Mouse (Mus musculus) limb, embryonic 14.5 days (tissue): ENCODE measurements around the gene Snrk. TPM values are rescaled to one million over a fixed set of nuclear protein-coding genes. Genes with fewer than 3 reads are reported as not detected.

Source experiments
- ATAC-seq: fragments of 200-750 bp; cut with Nextera tagmentation; 2 replicates; pipeline ENCODE4 v1.8.0; 2017; ENCODE audit warnings: low read depth, moderate number of reproducible peaks, moderate TSS enrichment; ENCODE audit not compliant: low FRiP score
- DNase-seq: peaks from one replicate; pipeline ENCODE4 v3.0.0-alpha.2; 2015; ENCODE audit warnings: low spot score
- H3K27ac ChIP-seq: fragments of 300-500 bp; sonication (generic); replicated peaks from 2 replicates; pipeline ENCODE4 v1.5.1; 2014; ENCODE audit warnings: low read depth, mild to moderate bottlenecking, low read length, moderate library complexity, mixed read lengths
- H3K27me3 ChIP-seq: fragments of 300-500 bp; sonication (generic); 2 replicates; pipeline ENCODE4 v1.6.1; 2014; ENCODE audit warnings: low read length, mixed read lengths; ENCODE audit not compliant: control insufficient read depth, insufficient read depth
- H3K36me3 ChIP-seq: fragments of 300-500 bp; sonication (generic); 2 replicates; pipeline ENCODE4 v1.6.1; 2014; ENCODE audit warnings: mild to moderate bottlenecking, low read length, moderate library complexity, mixed read lengths; ENCODE audit not compliant: control insufficient read depth, insufficient read depth
- H3K4me1 ChIP-seq: fragments of 300-500 bp; sonication (generic); 2 replicates; pipeline ENCODE4 v1.6.1; 2014; ENCODE audit warnings: antibody characterized with exemption, low read length, mixed read lengths; ENCODE audit not compliant: control insufficient read depth, insufficient read depth
- H3K4me2 ChIP-seq: fragments of 300-500 bp; sonication (generic); replicated peaks from 2 replicates; pipeline ENCODE4 v1.6.1; 2014; ENCODE audit warnings: low read depth, mild to moderate bottlenecking, low read length, moderate library complexity; ENCODE audit not compliant: severe bottlenecking
- H3K4me3 ChIP-seq: fragments of 300-500 bp; sonication (generic); replicated peaks from 2 replicates; pipeline ENCODE4 v1.5.1; 2014; ENCODE audit warnings: low read length
- H3K9ac ChIP-seq: fragments of 300-500 bp; sonication (generic); 2 replicates; pipeline ENCODE4 v1.6.1; 2014; ENCODE audit warnings: mild to moderate bottlenecking, low read depth, low read length, moderate library complexity; ENCODE audit not compliant: severe bottlenecking
- H3K9me3 ChIP-seq: fragments of 300-500 bp; sonication (generic); 2 replicates; pipeline ENCODE4 v1.6.1; 2016; ENCODE audit warnings: low read length; ENCODE audit not compliant: control insufficient read depth
- POLR2A ChIP-seq: fragments of 200-500 bp; IDR thresholded peaks from 2 replicates; pipeline ENCODE4 v1.8.0; 2012; ENCODE audit warnings: inconsistent platforms, mild to moderate bottlenecking, moderate library complexity, borderline replicate concordance; ENCODE audit not compliant: insufficient read depth, insufficient read length; ENCODE audit errors: extremely low read depth
- WGBS: fragments of 180-500 bp; shearing (Covaris S2); extraction: QIAGEN DNeasy Blood & Tissue Kit; methylation state at CpG from one replicate; pipeline ENCODE4 v1.1.7; 2014; 5-methylcytosine and 5-hydroxymethylcytosine counted together
- polyA plus RNA-seq, 2 experiments: library from polyadenylated mRNA; depleted of rRNA in 1 of 2; stranded (reverse) in 1 of 2; unstranded in 1 of 2; fragments of >200 nt; fragmentation: Nextera tagmentation in 1 of 2; extraction: Ambion mirVana in 1 of 2; gene quantifications; 2 replicates each; pipeline versions ENCODE4 v1.2.1 to v1.2.3; 2012 to 2014

The Snrk gene
- polyA plus RNA-seq, 2 experiments = 40.2 to 50.1 TPM

DNA sequence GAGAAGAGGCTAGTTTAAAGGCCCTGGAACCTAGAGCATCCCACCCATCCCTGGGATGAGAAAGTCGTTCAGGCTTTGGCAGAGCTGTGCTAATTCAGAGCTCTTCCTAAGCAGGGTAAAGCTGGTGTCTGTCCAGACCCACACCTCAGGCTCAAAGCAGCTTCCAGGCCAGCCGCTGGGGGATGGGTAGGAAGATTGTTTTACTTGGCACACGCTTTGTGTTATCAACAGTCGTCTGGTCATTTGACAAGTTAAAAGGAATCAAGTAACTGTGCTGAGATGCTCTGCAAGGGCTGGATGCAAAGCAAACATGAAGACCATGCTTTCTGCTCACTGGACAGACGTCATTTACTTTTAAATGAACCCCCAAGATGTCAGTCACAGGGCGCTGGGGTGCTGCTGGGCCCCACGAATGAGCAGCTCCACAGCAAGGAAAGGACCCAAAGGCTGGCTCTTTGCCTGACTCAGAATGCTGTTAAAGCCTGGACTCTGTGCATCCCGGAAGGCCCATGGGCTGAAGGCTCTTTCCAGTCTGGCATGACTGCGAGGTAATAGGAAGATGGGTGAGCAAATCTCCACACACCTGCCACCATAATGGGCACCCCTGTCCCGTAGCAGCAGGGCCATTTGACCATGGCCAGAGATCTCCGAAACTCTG, 88.6 kb downstream of the Snrk start:
- H3K9me3 ChIP-seq = no peaks in the 10 kb centered on the region
- no peak for ATAC-seq
- H3K27me3 ChIP-seq = no peaks in the 10 kb centered on the region
- H3K27ac ChIP-seq = no peak overlapping the region
- H3K36me3 ChIP-seq = no peaks in the 10 kb centered on the region
- H3K4me1 ChIP-seq = 0 out of 2 replicates have a peak, but pooled peaks cover 3% of the 10 kb centered on the region
- DNase-seq = no peak
- H3K4me3 ChIP-seq = no peak overlapping the region
- 53% methylated on average over 11 of the region's 11 CpGs for WGBS
- TF ChIP-seq POLR2A = no peak
- H3K9ac ChIP-seq = no peak overlapping the region
- H3K4me2 ChIP-seq = no peak overlapping the region

DNA sequence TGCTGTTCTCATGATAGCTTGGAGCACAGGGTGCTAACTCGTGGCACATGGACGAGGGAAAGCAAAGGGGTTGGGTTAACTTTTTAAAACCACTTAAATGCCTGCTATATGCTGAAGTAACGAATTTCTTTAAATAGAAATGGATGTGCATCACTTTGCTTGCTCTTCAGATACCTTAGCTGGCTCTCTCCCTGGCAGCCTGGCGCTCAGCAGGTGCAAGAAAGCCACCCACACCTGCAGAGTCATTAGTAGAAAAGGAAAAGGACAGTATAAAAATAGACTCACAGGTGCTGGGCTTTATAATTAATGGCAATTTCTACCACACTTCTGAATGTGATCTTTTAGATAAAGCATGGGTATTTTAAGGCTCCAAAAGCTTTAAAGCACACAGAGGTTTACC, 91.2 kb downstream of the Snrk start:
- Histone ChIP-seq H3K9me3 (no peaks in the 10 kb centered on the region), H3K4me2 (no peak overlapping the region), H3K4me1 (0 out of 2 replicates have a peak, but pooled peaks cover 3% of the 10 kb centered on the region), H3K27me3 (no peaks in the 10 kb centered on the region), H3K4me3 (no peak overlapping the region), H3K36me3 (no peaks in the 10 kb centered on the region), H3K9ac (no peak overlapping the region), H3K27ac (no peak overlapping the region)
- 62% methylated on average over 4 of the region's 4 CpGs for WGBS
- ATAC-seq = no peak
- TF ChIP-seq POLR2A = no peak
- DNase-seq = no peak

DNA sequence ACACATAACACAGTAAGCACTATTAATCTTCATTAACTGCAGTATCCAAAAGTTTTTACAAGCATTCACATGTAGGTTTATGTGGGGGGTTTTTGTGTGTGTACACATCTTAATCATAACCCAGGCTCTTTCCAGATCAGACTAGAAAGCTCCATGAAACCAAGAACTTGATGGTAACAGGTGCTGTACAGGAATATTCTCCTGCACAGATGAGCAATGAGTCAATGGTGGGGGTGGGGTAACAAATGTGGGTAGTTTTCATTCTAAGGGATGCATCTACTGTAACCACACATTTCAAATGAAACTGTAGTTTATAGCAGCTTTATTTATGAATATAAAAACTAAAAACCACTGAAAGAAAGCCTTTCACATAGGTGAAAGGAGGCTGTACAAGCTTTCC, 98.1 kb downstream of the Snrk start:
- H3K27me3 ChIP-seq = no peaks in the 10 kb centered on the region
- no peaks in the 10 kb centered on the region; the same call in 1 of the 2 replicates for H3K36me3 ChIP-seq
- no peaks in the 10 kb centered on the region for H3K4me1 ChIP-seq
- H3K9ac ChIP-seq = no peak overlapping the region
- H3K4me2 ChIP-seq = no peak overlapping the region
- DNase-seq (no peak), ATAC-seq (no peak)
- no peak for TF ChIP-seq POLR2A
- no peak overlapping the region for H3K4me3 ChIP-seq
- no peak overlapping the region for H3K27ac ChIP-seq
- H3K9me3 ChIP-seq = no peaks in the 10 kb centered on the region

DNA sequence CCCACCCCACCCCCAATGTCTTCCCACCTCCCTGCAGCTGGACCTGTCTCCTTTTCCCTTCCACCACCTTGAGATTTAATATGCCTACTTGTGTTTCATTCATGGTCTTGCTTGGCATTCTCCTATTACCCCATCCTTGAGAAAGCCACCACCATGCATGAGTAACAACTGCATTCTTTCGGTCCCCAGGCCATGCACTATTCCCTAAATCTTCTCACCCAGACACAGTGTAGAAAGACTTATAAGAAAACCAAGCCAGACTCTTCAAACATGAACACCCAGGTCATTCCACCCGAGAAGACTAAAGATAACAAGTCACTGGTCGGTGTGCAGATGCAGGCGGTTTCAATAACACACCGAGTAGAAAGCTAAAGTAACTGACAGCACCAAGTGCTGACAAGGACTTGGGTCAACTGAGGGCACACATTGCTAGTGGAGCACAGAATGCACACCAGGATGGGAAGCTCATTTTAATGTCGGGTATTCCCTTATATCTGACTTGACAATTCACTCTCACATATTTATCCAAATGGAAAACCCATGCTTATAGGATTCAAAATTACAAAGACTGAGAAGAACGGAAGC, 100.0 kb downstream of the Snrk start:
- Histone ChIP-seq H3K9ac (no peak overlapping the region), H3K36me3 (no peaks in the 10 kb centered on the region; the same call in 1 of the 2 replicates), H3K27ac (no peak overlapping the region), H3K27me3 (no peaks in the 10 kb centered on the region), H3K4me2 (no peak overlapping the region), H3K4me3 (no peak overlapping the region), H3K4me1 (no peaks in the 10 kb centered on the region), H3K9me3 (no peaks in the 10 kb centered on the region)
- ATAC-seq (no peak), DNase-seq (no peak)
- no peak for TF ChIP-seq POLR2A
- WGBS = 81% methylated on average over 7 of the region's 7 CpGs

Other genes with a start within 250 kb of the Snrk start
- gene Ackr2, start 218.9 kb upstream of the Snrk start, polyA plus RNA-seq (2012; rRNA removed) = 0.25 and 0.32 TPM in 2 replicates
- 0.26 and 0.40 TPM in 2 replicates for gene Ackr2, start 218.9 kb upstream of the Snrk start, polyA plus RNA-seq (2014; fragmentation: Nextera tagmentation; extraction: Ambion mirVana)
- gene Cyp8b1, start 201.0 kb upstream of the Snrk start, polyA plus RNA-seq (2012; rRNA removed) = not detected in 2 replicates
- not detected in 2 replicates for gene Cyp8b1, start 201.0 kb upstream of the Snrk start, polyA plus RNA-seq (2014; fragmentation: Nextera tagmentation; extraction: Ambion mirVana)
- 8.7 and 11.4 TPM in 2 replicates for gene Fam198a, start 166.3 kb upstream of the Snrk start, polyA plus RNA-seq (2012; rRNA removed)
- gene Fam198a, start 166.3 kb upstream of the Snrk start, polyA plus RNA-seq (2014; fragmentation: Nextera tagmentation; extraction: Ambion mirVana) = 6.4 and 6.7 TPM in 2 replicates
- 20.3 and 24.6 TPM in 2 replicates for gene Pomgnt2, start 120.2 kb upstream of the Snrk start, polyA plus RNA-seq (2012; rRNA removed)
- 14.6 and 15.9 TPM in 2 replicates for gene Pomgnt2, start 120.2 kb upstream of the Snrk start, polyA plus RNA-seq (2014; fragmentation: Nextera tagmentation; extraction: Ambion mirVana)
- gene Ano10, start 177.2 kb downstream of the Snrk start, polyA plus RNA-seq (2012; rRNA removed) = 34.4 and 43.5 TPM in 2 replicates
- gene Ano10, start 177.2 kb downstream of the Snrk start, polyA plus RNA-seq (2014; fragmentation: Nextera tagmentation; extraction: Ambion mirVana) = 46.5 and 49.4 TPM in 2 replicates
- 21.8 and 25.1 TPM in 2 replicates for gene Abhd5, start 234.3 kb downstream of the Snrk start, polyA plus RNA-seq (2012; rRNA removed)
- 41.1 TPM in 2 replicates for gene Abhd5, start 234.3 kb downstream of the Snrk start, polyA plus RNA-seq (2014; fragmentation: Nextera tagmentation; extraction: Ambion mirVana)